Mouse (Mus musculus) embryonic facial prominence, embryonic 12.5 days (tissue): ENCODE measurements around the gene Pik3r5. TPM values are rescaled to one million over a fixed set of nuclear protein-coding genes. Genes with fewer than 3 reads are reported as not detected.

Source experiments
- ATAC-seq: fragments of 200-750 bp; cut with Nextera tagmentation; 2 replicates; pipeline ENCODE4 v1.8.0; 2017; ENCODE audit not compliant: insufficient number of reproducible peaks, insufficient read depth, low FRiP score, low TSS enrichment
- H3K27ac ChIP-seq: fragments of 300-500 bp; sonication (generic); 2 replicates; pipeline ENCODE4 v1.5.1; 2016; ENCODE audit warnings: mild to moderate bottlenecking
- H3K27me3 ChIP-seq: fragments of 300-500 bp; sonication (generic); 2 replicates; pipeline ENCODE4 v1.6.1; 2016; ENCODE audit warnings: mild to moderate bottlenecking, moderate library complexity
- H3K36me3 ChIP-seq: fragments of 300-500 bp; sonication (generic); 2 replicates; pipeline ENCODE4 v1.6.1; 2016; ENCODE audit warnings: mild to moderate bottlenecking
- H3K4me1 ChIP-seq: fragments of 300-500 bp; sonication (generic); 2 replicates; pipeline ENCODE4 v1.6.1; 2016
- H3K4me2 ChIP-seq: fragments of 300-500 bp; sonication (generic); replicated peaks from 2 replicates; pipeline ENCODE4 v1.6.1; 2016; ENCODE audit warnings: mild to moderate bottlenecking, moderate library complexity
- H3K4me3 ChIP-seq: fragments of 300-500 bp; sonication (generic); 2 replicates; pipeline ENCODE4 v1.5.1; 2016; ENCODE audit warnings: mild to moderate bottlenecking
- H3K9ac ChIP-seq: fragments of 300-500 bp; sonication (generic); 2 replicates; pipeline ENCODE4 v1.6.1; 2016; ENCODE audit warnings: mild to moderate bottlenecking, moderate library complexity
- H3K9me3 ChIP-seq: fragments of 300-500 bp; sonication (generic); 2 replicates; pipeline ENCODE4 v1.6.1; 2016; ENCODE audit warnings: mild to moderate bottlenecking, moderate library complexity
- WGBS: fragments of 180-500 bp; shearing (Covaris S2); methylation state at CpG from one replicate; pipeline ENCODE4 v1.1.7; 2016; 5-methylcytosine and 5-hydroxymethylcytosine counted together
- polyA plus RNA-seq: library from polyadenylated mRNA; unstranded; fragments of >200 nt; fragmentation: Nextera tagmentation; extraction: Ambion mirVana; gene quantifications from 2 replicates; pipeline ENCODE4 v1.2.1, GENCODE M21; 2016

Gene Pik3r5
- polyA plus RNA-seq, 1 experiment from 2014 or later: 0.70 TPM

DNA sequence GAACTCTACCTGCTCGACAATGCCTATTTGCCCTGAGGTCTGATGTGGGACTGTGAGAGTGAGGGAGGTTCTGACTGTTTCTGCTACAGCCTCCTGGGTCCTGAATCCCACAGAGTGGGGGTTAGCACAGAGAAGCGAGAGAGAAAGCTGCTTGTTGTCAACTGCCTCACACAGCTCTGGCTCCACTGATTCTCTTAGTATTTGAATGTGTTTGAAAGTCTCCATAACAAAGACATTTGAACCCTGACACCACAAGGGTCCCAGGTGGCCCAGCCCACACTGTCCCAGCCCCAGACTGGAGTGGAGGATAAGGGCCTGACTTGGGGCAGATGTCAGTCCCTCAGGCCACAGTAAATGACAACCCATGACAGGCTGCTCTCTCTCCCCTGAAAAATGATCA is 57.3 kb downstream of the Pik3r5 start:
- Histone ChIP-seq H3K36me3 (no peaks in the 10 kb centered on the region), H3K4me3 (no peak overlapping the region), H3K27me3 (no peaks in the 10 kb centered on the region), H3K9ac (no peak overlapping the region), H3K27ac (no peak overlapping the region), H3K9me3 (no peaks in the 10 kb centered on the region), H3K4me2 (no peak overlapping the region), H3K4me1 (no peaks in the 10 kb centered on the region)
- WGBS: 8% methylated on average over 2 of the region's 2 CpGs
- ATAC-seq: no peak

DNA sequence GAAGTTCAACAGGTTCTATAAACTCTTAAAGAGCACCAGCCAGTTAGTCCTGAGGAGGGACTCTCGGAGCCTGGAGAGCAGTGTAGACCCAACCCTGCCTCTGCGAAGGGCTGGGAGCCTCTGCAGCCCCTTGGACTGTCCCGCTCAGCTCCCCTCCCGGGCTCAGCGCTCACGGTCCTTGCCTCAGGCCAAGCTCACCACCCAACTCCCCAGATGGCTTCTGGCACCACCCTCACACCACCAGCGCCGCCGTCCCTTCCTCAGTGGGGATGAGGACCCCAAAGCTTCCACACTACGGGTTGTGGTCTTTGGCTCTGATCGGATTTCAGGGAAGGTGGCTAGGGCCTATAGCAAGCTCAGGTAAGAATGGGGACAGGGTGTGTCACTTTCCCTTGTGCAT is 60.7 kb downstream of the Pik3r5 start:
- ATAC-seq: no peak
- WGBS: 86% methylated on average over 11 of the region's 11 CpGs
- H3K27ac ChIP-seq: no peak overlapping the region

DNA sequence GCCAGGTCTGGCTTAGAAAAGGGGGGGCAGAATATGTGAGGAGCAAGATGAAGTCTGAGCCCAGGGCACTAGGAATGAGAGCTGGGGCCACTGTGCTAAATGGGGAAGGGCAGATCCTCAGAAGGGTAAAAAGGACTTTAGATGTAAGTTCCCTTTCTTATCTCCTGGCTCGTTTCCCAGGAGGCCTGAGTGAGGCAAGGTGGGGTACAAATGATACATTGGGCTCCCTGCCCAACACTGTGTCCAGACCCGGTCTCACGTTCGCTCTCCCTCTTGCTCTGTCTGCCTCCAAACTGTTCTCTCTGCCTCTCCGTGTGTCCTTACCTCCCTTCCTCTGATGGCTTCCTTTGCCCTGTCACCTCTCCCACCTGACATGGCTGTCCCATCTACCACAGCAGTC is 61.8 kb downstream of the Pik3r5 start:
- Histone ChIP-seq H3K4me1 (no peaks in the 10 kb centered on the region), H3K9ac (no peak overlapping the region), H3K9me3 (no peaks in the 10 kb centered on the region), H3K4me2 (no peak overlapping the region), H3K27me3 (no peaks in the 10 kb centered on the region), H3K27ac (no peak overlapping the region), H3K36me3 (no peaks in the 10 kb centered on the region), H3K4me3 (no peak overlapping the region)
- 84% methylated on average over 5 of the region's 5 CpGs for WGBS
- no peak for ATAC-seq

More for the DNA sequence above, 60.7 kb downstream of the Pik3r5 start:
- H3K27me3 ChIP-seq: no peaks in the 10 kb centered on the region
- H3K4me3 ChIP-seq: no peak overlapping the region
- no peaks in the 10 kb centered on the region for H3K36me3 ChIP-seq
- H3K4me2 ChIP-seq: no peak overlapping the region
- no peaks in the 10 kb centered on the region for H3K9me3 ChIP-seq
- no peak overlapping the region for H3K9ac ChIP-seq
- no peaks in the 10 kb centered on the region for H3K4me1 ChIP-seq

DNA sequence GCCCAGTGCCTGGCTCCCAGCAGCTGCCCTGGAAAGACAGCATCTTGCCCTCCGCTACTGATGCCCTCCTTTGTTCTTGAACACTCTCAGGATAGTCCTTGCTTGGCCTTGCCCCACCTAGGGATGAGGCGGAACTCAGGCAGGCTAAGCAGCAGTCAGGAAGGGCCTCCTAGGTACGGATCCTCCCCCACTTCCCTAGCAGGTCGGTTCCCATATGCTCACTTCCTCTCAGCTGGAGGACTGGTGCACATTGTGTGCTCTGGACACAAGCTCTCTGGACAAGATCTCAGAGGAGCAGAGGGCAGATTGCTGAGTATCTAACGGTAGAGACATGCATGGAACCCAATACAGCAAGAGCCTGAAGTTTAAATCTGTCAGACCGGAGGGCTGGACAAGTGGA is 65.2 kb downstream of the Pik3r5 start:
- WGBS: 74% methylated on average over 6 of the region's 6 CpGs
- Histone ChIP-seq H3K4me2 (no peak overlapping the region), H3K4me3 (no peak overlapping the region), H3K36me3 (no peaks in the 10 kb centered on the region), H3K4me1 (no peaks in the 10 kb centered on the region), H3K27ac (no peak overlapping the region), H3K27me3 (no peaks in the 10 kb centered on the region), H3K9ac (no peak overlapping the region), H3K9me3 (no peaks in the 10 kb centered on the region)
- no peak for ATAC-seq

DNA sequence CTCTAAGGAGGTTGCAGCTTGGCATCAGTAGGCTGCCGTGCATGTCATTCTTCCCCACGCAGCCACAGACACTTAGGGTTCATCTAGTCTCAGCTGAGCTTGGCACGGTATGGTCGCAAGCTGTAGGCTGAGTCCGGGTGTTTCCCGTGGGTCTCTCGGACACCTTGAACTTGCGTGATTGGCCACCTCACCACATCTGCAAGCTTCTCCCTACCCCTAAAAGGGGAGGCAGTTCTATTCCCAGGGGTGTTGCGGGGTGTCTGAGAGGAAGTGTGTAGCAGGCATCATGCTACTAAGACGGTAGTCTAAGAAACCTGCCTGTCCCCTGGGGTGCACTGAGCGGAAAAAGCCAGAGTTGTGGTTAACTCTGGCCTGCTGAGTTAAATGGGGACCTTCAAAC is 66.6 kb downstream of the Pik3r5 start:
- ATAC-seq: no peak
- Histone ChIP-seq H3K36me3 (no peaks in the 10 kb centered on the region), H3K4me3 (no peak overlapping the region), H3K27ac (no peak overlapping the region), H3K4me1 (no peaks in the 10 kb centered on the region), H3K9ac (no peak overlapping the region), H3K4me2 (no peak overlapping the region), H3K27me3 (no peaks in the 10 kb centered on the region), H3K9me3 (no peaks in the 10 kb centered on the region)
- WGBS: 86% methylated on average over 11 of the region's 11 CpGs

DNA sequence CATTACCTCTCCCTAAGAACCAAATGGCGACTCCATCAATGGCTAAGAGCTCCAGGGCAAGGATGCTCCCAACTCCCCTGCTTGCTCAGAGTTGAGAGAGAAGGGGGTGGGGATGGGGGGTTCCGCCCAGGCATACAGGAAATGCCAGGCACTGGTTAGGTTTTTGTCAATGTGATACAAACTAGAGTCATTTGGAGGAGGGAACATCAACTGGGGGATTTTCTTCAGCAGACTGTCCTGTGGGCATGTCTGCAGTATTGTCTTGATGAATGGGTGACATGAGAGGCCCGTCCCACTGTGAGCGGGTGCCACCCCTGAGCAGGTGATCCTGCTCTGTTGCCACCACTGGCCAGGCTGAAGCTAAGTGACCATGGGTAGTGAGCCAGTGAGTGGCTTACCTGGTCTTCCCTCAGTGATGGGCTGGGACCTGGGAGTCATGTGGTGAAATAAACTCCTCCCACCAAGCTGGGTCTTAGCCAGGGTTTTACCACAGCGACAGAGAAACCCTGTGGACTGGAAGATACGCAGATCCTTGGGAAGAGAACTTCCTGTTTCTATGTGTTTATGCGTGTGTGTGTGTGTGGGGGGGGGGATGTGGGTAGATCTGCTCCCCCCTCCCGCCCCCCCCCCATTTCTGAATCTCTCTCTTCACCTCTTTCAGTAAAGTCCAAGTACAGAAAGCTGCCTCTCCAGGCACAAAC is 67.2 kb downstream of the Pik3r5 start:
- no peak overlapping the region for H3K4me2 ChIP-seq
- H3K27me3 ChIP-seq: no peaks in the 10 kb centered on the region
- 69% methylated on average over 7 of the region's 8 CpGs for WGBS
- no peak overlapping the region for H3K4me3 ChIP-seq
- no peak overlapping the region for H3K9ac ChIP-seq
- no peak for ATAC-seq
- no peaks in the 10 kb centered on the region for H3K36me3 ChIP-seq
- H3K9me3 ChIP-seq: no peaks in the 10 kb centered on the region
- H3K27ac ChIP-seq: no peak overlapping the region
- H3K4me1 ChIP-seq: no peaks in the 10 kb centered on the region

DNA sequence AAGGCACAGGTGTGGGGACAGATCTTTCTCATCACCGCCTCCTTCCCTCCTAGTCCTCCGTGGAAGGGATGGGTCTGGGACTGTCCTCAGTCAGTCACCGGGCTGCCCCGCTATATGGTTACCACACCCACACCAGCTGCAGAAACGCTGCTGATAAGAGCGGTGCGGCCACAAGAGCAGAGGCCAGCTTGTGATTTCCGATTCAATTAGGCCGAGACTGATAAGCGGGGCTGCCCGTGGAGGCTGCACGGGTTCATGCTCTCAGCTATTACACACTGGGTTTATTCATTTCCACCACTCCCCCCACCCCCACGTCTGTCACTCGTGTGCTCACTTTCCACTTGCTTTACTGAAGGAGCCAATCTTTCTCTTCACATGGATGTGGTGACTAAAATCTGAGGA is 69.0 kb downstream of the Pik3r5 start:
- H3K27ac ChIP-seq: no peak overlapping the region
- no peak overlapping the region for H3K4me3 ChIP-seq
- no peaks in the 10 kb centered on the region for H3K27me3 ChIP-seq
- H3K36me3 ChIP-seq: no peaks in the 10 kb centered on the region
- no peaks in the 10 kb centered on the region for H3K9me3 ChIP-seq
- no peak for ATAC-seq
- no peaks in the 10 kb centered on the region for H3K4me1 ChIP-seq
- no peak overlapping the region for H3K9ac ChIP-seq
- H3K4me2 ChIP-seq: no peak overlapping the region
- 63% methylated on average over 14 of the region's 14 CpGs for WGBS

DNA sequence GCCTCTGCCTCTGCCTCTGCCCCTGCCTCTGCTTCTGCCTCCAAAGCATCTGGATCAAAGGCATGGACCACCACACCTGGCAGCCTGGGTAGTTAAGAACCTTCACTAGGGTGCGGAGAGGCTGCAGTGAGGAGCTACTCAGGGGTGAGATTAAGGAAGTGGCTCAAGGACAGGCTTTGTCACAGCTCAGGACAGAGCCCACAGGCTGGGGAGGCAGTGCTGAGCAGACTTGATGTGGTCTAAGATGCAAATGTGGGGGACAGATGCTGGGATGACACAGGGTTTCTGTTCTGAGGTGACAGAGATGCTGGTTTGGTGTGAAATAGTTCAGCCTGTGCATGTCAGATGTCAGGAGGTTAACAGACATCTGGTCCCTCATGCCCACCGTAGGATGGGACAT is 70.5 kb downstream of the Pik3r5 start:
- no peaks in the 10 kb centered on the region for H3K9me3 ChIP-seq
- no peak overlapping the region for H3K27ac ChIP-seq
- H3K4me1 ChIP-seq: no peaks in the 10 kb centered on the region
- WGBS: 75% methylated on average over 2 of the region's 2 CpGs
- no peak overlapping the region for H3K9ac ChIP-seq
- H3K4me3 ChIP-seq: no peak overlapping the region
- H3K4me2 ChIP-seq: no peak overlapping the region
- ATAC-seq: no peak
- H3K36me3 ChIP-seq: no peaks in the 10 kb centered on the region
- H3K27me3 ChIP-seq: no peaks in the 10 kb centered on the region

DNA sequence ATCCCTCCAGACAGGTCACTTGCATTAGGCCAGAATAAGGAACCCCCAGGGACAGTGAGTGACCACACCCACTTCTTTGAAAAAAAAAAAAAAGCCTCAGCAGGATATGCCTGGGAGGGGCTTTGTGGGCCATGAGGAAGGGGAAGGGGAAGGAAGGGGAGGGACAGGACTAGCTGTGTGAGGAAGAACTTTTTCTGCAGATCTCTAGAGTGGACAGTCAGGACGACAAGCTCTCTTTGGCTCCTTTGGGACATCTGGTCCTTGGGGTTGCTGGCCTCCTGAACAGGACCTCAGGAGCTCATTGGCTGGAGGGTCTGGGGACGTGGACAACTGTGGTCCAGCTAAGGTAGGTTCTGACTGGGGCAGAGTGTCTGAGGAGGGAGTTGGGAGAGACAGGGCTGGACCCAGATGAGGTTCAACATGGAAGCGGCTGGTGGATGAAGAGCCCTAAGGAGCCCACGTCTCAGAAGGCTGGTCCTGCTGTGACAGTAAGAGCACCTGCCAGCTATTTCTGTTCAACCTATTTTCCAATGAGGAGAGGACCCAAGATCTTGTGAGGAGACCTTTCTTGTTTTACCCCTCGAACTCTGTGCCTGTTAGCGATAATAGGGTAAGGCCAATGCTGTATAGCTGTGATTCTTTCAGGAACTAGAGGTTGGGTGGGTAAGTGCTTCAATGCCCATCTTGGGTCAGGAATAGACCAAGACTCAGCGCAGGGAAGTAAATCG is 71.1 kb downstream of the Pik3r5 start, which contains the start of gene Pik3r6:
TSS of gene Pik3r6 (plus strand) at position 118 of the 728 bp plus-strand sequence.
- ATAC-seq: no peak
- no peaks in the 10 kb centered on the region for H3K27me3 ChIP-seq
- H3K4me3 ChIP-seq: no peak within 1 kb of the TSS
- WGBS: 80% methylated on average over 8 of the region's 8 CpGs
- no peak within 1 kb of the TSS for H3K27ac ChIP-seq
- no peak within 1 kb of the TSS for H3K9ac ChIP-seq
- H3K4me2 ChIP-seq: no peak within 1 kb of the TSS
- H3K9me3 ChIP-seq: no peaks in the 10 kb centered on the region
- no peaks in the 10 kb centered on the region for H3K36me3 ChIP-seq
- no peaks in the 10 kb centered on the region for H3K4me1 ChIP-seq

DNA sequence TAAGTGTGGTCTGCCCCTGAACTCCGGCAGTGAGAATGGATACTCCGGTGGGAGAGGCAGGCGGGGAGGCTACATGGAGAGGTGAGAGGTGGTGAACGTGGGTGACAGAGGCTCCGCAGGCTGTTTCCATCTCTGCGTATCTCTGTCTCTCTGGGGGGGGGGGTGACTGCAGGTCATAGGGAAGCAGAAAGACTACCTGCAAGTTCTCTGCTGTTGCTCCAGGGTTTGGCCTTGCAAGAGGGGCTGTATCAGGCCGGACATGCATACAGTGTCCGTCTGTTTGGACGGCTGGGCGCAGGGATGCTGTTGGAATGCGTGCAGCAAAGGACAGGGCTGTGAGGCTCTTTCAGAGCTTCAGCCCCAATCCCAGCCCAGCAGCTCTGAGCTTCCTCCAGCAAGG is 73.0 kb downstream of the Pik3r5 start:
- Histone ChIP-seq H3K27ac (no peak overlapping the region), H3K4me3 (no peak overlapping the region), H3K4me1 (no peaks in the 10 kb centered on the region), H3K9ac (no peak overlapping the region), H3K27me3 (no peaks in the 10 kb centered on the region), H3K36me3 (no peaks in the 10 kb centered on the region), H3K9me3 (no peaks in the 10 kb centered on the region), H3K4me2 (no peak overlapping the region)
- 84% methylated on average over 11 of the region's 11 CpGs for WGBS
- ATAC-seq: no peak

DNA sequence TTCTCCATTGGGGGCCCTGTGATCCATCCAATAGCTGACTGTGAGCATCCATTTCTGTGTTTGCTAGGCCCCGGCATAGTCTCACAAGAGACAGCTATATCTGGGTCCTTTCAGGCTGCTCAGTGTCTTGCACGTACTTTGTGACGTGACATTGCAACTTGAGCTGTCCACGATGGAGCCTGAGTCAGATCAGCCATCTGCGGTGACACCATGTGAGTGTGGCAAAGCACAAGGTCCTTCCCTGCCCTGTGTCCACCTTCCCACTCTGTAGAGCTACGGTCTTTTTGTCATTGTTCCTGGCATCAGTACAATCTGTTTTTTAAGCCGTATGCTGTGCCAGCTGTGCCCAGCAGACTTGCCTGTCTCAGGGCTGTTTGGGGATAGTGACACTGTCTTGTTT is 75.3 kb downstream of the Pik3r5 start:
- H3K4me3 ChIP-seq: no peak overlapping the region
- H3K4me1 ChIP-seq: no peaks in the 10 kb centered on the region
- WGBS: 85% methylated on average over 7 of the region's 7 CpGs
- H3K27ac ChIP-seq: no peak overlapping the region
- no peak overlapping the region for H3K4me2 ChIP-seq
- H3K9me3 ChIP-seq: no peaks in the 10 kb centered on the region
- no peak for ATAC-seq
- H3K9ac ChIP-seq: no peak overlapping the region
- no peaks in the 10 kb centered on the region for H3K36me3 ChIP-seq
- H3K27me3 ChIP-seq: no peaks in the 10 kb centered on the region

DNA sequence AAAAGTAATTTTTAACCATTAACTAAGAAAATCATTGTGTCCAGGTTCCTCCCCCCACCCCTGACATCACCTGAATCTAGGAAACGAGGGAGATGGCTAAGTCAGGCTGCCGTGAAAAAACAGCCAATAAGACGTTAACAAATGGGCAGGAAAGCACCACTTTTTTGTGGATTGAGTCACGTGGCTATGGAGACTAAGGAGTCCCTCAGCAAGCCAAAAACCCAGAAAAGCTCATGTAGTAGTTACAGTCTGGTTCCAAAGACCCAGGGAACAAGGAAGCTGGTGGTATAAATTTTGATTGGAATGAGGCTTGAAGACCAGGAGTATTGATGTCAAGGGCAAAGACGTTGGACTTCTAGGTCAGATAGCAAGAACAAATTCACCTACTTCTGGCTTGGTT is 76.7 kb downstream of the Pik3r5 start:
- Histone ChIP-seq H3K36me3 (no peaks in the 10 kb centered on the region), H3K27me3 (no peaks in the 10 kb centered on the region), H3K27ac (no peak overlapping the region), H3K4me3 (no peak overlapping the region), H3K4me1 (no peaks in the 10 kb centered on the region), H3K4me2 (no peak overlapping the region), H3K9me3 (no peaks in the 10 kb centered on the region), H3K9ac (no peak overlapping the region)
- no peak for ATAC-seq
- WGBS: 71% methylated on average over 5 of the region's 5 CpGs
